Mouse (Mus musculus) hindbrain, embryonic 16.5 days (tissue): ENCODE measurements around the gene Il9r. TPM values are rescaled to one million over a fixed set of nuclear protein-coding genes. Genes with fewer than 3 reads are reported as not detected.

ENCODE experiments used
- ATAC-seq: fragments of 200-750 bp; cut with Nextera tagmentation; 2 replicates; pipeline ENCODE4 v1.8.0; 2017; ENCODE audit warnings: moderate TSS enrichment, moderate library complexity
- H3K27ac ChIP-seq: fragments of 300-500 bp; sonication (generic); 2 replicates; pipeline ENCODE4 v1.5.1; 2014; ENCODE audit warnings: low read depth, mild to moderate bottlenecking, control low read depth, low read length, moderate library complexity
- H3K27me3 ChIP-seq: fragments of 300-500 bp; sonication (generic); replicated peaks from 2 replicates; pipeline ENCODE4 v1.6.1; 2014; ENCODE audit warnings: low read length; ENCODE audit not compliant: control insufficient read depth, insufficient read depth
- H3K36me3 ChIP-seq: fragments of 300-500 bp; sonication (generic); 2 replicates; pipeline ENCODE4 v1.6.1; 2014; ENCODE audit warnings: mild to moderate bottlenecking, low read length, moderate library complexity, mixed read lengths; ENCODE audit not compliant: control insufficient read depth, insufficient read depth
- H3K4me1 ChIP-seq: fragments of 300-500 bp; sonication (generic); 2 replicates; pipeline ENCODE4 v1.6.1; 2014; ENCODE audit warnings: low read depth, low read length; ENCODE audit not compliant: control insufficient read depth, insufficient read depth
- H3K4me2 ChIP-seq: fragments of 300-500 bp; sonication (generic); 2 replicates; pipeline ENCODE4 v1.6.1; 2014; ENCODE audit warnings: mild to moderate bottlenecking, low read length, control low read depth, moderate library complexity
- H3K4me3 ChIP-seq: fragments of 300-500 bp; sonication (generic); 2 replicates; pipeline ENCODE4 v1.5.1; 2014; ENCODE audit warnings: mild to moderate bottlenecking, low read length, control low read depth, moderate library complexity
- H3K9ac ChIP-seq: fragments of 300-500 bp; sonication (generic); 2 replicates; pipeline ENCODE4 v1.6.1; 2014; ENCODE audit warnings: low read depth, mild to moderate bottlenecking, control low read depth, low read length, moderate library complexity
- H3K9me3 ChIP-seq: fragments of 300-500 bp; sonication (generic); 2 replicates; pipeline ENCODE4 v1.6.1; 2014; ENCODE audit warnings: mild to moderate bottlenecking, low read length, moderate library complexity; ENCODE audit not compliant: control insufficient read depth
- WGBS: fragments of 180-500 bp; shearing (Covaris S2); extraction: QIAGEN DNeasy Blood & Tissue Kit; methylation state at CpG from one replicate; pipeline ENCODE4 v1.1.7; 2014; 5-methylcytosine and 5-hydroxymethylcytosine counted together
- polyA plus RNA-seq: library from polyadenylated mRNA; unstranded; fragments of >200 nt; fragmentation: Nextera tagmentation; extraction: Ambion mirVana; gene quantifications from 2 replicates; pipeline ENCODE4 v1.2.1, GENCODE M21; 2015

Gene Il9r
- polyA plus RNA-seq, 1 experiment from 2014 or later: not detected

- Histone ChIP-seq H3K27ac (no peak overlapping the region), H3K4me2 (no peak overlapping the region), H3K36me3 (no peaks in the 10 kb centered on the region), H3K27me3 (no peaks in the 10 kb centered on the region), H3K4me1 (no peaks in the 10 kb centered on the region), H3K9ac (no peak overlapping the region), H3K4me3 (no peak overlapping the region), H3K9me3 (no peaks in the 10 kb centered on the region)
- no peak for ATAC-seq
- 31% methylated on average over 11 of the region's 11 CpGs for WGBS
These were observed 4.1 kb downstream of the Il9r start for GRCm38 (mm10) chr11:32195867-32196540.

GRCm38 (mm10) chr11:32194626-32195025, 5.5 kb downstream of the Il9r start:
- Histone ChIP-seq H3K27ac (no peak overlapping the region), H3K4me3 (no peak overlapping the region), H3K9ac (no peak overlapping the region), H3K4me1 (no peaks in the 10 kb centered on the region; the same call in 1 of the 2 replicates), H3K27me3 (no peaks in the 10 kb centered on the region), H3K9me3 (no peaks in the 10 kb centered on the region), H3K36me3 (no peaks in the 10 kb centered on the region), H3K4me2 (no peak overlapping the region)
- no peak for ATAC-seq
- WGBS: 86% methylated on average over 5 of the region's 5 CpGs

- no peak for ATAC-seq
- H3K27ac ChIP-seq: no peak overlapping the region
- H3K4me3 ChIP-seq: no peak overlapping the region
- H3K4me2 ChIP-seq: no peak overlapping the region
- no peak overlapping the region for H3K9ac ChIP-seq
- H3K4me1 ChIP-seq: no peaks in the 10 kb centered on the region; the same call in 1 of the 2 replicates
- H3K9me3 ChIP-seq: no peaks in the 10 kb centered on the region
- 84% methylated on average over 10 of the region's 10 CpGs for WGBS
- H3K36me3 ChIP-seq: no peaks in the 10 kb centered on the region
- no peaks in the 10 kb centered on the region for H3K27me3 ChIP-seq
These were observed 6.0 kb downstream of the Il9r start for GRCm38 (mm10) chr11:32194086-32194485.

GRCm38 (mm10) chr11:32193156-32193555, 6.9 kb downstream of the Il9r start:
- H3K4me3 ChIP-seq: no peak overlapping the region
- no peaks in the 10 kb centered on the region; the same call in 1 of the 2 replicates for H3K4me1 ChIP-seq
- no peak overlapping the region for H3K27ac ChIP-seq
- ATAC-seq: no peak
- H3K27me3 ChIP-seq: no peaks in the 10 kb centered on the region
- H3K36me3 ChIP-seq: no peaks in the 10 kb centered on the region
- no peaks in the 10 kb centered on the region for H3K9me3 ChIP-seq
- H3K4me2 ChIP-seq: no peak overlapping the region
- WGBS: 92% methylated on average over 10 of the region's 10 CpGs
- H3K9ac ChIP-seq: no peak overlapping the region

GRCm38 (mm10) chr11:32190603-32191110, 9.4 kb downstream of the Il9r start:
- Histone ChIP-seq H3K4me1 (no peaks in the 10 kb centered on the region; the same call in 1 of the 2 replicates), H3K9me3 (no peaks in the 10 kb centered on the region), H3K4me2 (no peak overlapping the region), H3K9ac (no peak overlapping the region; the same call in 1 of the 2 replicates), H3K27me3 (no peaks in the 10 kb centered on the region), H3K4me3 (no peak overlapping the region), H3K27ac (no peak overlapping the region), H3K36me3 (no peaks in the 10 kb centered on the region)
- 68% methylated on average over 13 of the region's 13 CpGs for WGBS
- no peak for ATAC-seq

GRCm38 (mm10) chr11:32190119-32190518, 10.0 kb downstream of the Il9r start:
- Histone ChIP-seq H3K36me3 (no peaks in the 10 kb centered on the region), H3K27me3 (no peaks in the 10 kb centered on the region), H3K27ac (no peak overlapping the region), H3K4me2 (no peak overlapping the region), H3K9me3 (no peaks in the 10 kb centered on the region), H3K4me3 (no peak overlapping the region), H3K4me1 (no peaks in the 10 kb centered on the region; the same call in 1 of the 2 replicates), H3K9ac (no peak overlapping the region; the same call in 1 of the 2 replicates)
- no peak for ATAC-seq
- WGBS: 65% methylated on average over 9 of the region's 9 CpGs

GRCm38 (mm10) chr11:32189434-32189833, 10.6 kb downstream of the Il9r start:
- no peak for ATAC-seq
- H3K9me3 ChIP-seq: no peaks in the 10 kb centered on the region

GRCm38 (mm10) chr11:32188881-32189280, 11.2 kb downstream of the Il9r start:
- H3K9ac ChIP-seq: no peak overlapping the region
- no peak for ATAC-seq
- no peaks in the 10 kb centered on the region for H3K9me3 ChIP-seq
- no peak overlapping the region for H3K4me3 ChIP-seq
- H3K36me3 ChIP-seq: no peaks in the 10 kb centered on the region
- H3K4me1 ChIP-seq: no peaks in the 10 kb centered on the region; the same call in 1 of the 2 replicates
- no peaks in the 10 kb centered on the region for H3K27me3 ChIP-seq
- 87% methylated on average over 12 of the region's 12 CpGs for WGBS
- H3K4me2 ChIP-seq: no peak overlapping the region
- H3K27ac ChIP-seq: no peak overlapping the region

More at GRCm38 (mm10) chr11:32189434-32189833, 10.6 kb downstream of the Il9r start:
- H3K9ac ChIP-seq: no peak overlapping the region
- WGBS: 54% methylated on average over 5 of the region's 5 CpGs
- H3K4me2 ChIP-seq: no peak overlapping the region
- H3K27me3 ChIP-seq: no peaks in the 10 kb centered on the region
- no peaks in the 10 kb centered on the region for H3K36me3 ChIP-seq
- no peak overlapping the region for H3K4me3 ChIP-seq
- H3K27ac ChIP-seq: no peak overlapping the region
- H3K4me1 ChIP-seq: no peaks in the 10 kb centered on the region; the same call in 1 of the 2 replicates

GRCm38 (mm10) chr11:32187256-32187655, 12.8 kb downstream of the Il9r start:
- H3K4me3 ChIP-seq: no peak overlapping the region
- no peaks in the 10 kb centered on the region for H3K9me3 ChIP-seq
- no peak overlapping the region for H3K27ac ChIP-seq
- no peaks in the 10 kb centered on the region for H3K36me3 ChIP-seq
- no peaks in the 10 kb centered on the region for H3K27me3 ChIP-seq
- H3K9ac ChIP-seq: no peak overlapping the region
- no peaks in the 10 kb centered on the region; the same call in 1 of the 2 replicates for H3K4me1 ChIP-seq
- ATAC-seq: no peak
- no peak overlapping the region for H3K4me2 ChIP-seq
- 95% methylated on average over 4 of the region's 4 CpGs for WGBS
